Mouse (Mus musculus): ENCODE results near the gene Dgkb. TPM values are rescaled to one million over a fixed set of nuclear protein-coding genes. Genes with fewer than 3 reads are reported as not detected.

Dgkb gene
- total RNA-seq (2021): 1 to 10 TPM; 1.3 TPM

DNA sequence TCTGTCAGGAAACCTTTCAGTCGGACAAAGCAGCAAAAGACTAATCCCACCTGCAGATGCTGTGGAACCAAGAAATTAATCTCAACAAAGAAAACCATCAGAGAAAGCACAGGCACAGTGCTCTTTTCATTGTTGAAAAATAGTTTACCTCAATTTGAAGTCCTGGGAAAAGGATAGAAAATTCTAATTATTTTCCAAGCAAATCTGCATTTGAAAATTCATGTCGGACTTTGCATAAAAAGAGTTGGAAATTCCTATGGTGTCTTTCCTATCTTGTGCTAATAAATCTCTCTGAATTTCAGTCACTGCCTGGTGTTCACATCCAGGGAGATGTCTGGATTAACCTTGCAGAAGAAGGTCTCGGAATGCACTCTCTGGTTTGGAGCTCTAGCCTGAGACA lies at the start of gene Dgkb:
Dgkb (plus strand) TSS at position 301 of the 400 bp plus-strand sequence.
- no peak for DNase-seq
- intact Hi-C loops (cut with DNase I): no loop called here

DNA sequence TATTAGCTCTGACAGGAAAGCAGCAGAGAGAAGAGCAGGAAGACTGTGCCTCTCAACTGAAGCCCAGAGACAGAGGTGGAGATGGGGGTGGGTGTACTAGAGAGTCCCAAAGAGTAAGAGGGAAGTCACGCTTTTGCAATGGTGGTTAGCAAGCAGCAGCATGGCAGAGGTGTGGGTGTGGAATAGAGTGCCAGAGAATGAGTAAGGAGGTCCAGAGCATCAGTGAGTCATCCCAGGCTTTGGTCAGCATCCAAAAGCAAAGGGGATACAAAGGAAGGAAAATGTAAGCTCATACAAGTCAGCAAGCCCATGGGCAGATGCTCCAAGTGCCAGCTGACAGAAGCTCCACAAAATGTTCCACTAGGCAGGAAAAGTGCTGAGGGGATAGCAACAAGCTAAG lies 47.7 kb upstream of the Dgkb start:
- intact Hi-C loops (cut with DNase I): loop anchor here (5.0 kb wide), 1 partner anchor 347 kb away; no protein-coding TSS in a partner anchor
- DNase-seq: no peak

DNA sequence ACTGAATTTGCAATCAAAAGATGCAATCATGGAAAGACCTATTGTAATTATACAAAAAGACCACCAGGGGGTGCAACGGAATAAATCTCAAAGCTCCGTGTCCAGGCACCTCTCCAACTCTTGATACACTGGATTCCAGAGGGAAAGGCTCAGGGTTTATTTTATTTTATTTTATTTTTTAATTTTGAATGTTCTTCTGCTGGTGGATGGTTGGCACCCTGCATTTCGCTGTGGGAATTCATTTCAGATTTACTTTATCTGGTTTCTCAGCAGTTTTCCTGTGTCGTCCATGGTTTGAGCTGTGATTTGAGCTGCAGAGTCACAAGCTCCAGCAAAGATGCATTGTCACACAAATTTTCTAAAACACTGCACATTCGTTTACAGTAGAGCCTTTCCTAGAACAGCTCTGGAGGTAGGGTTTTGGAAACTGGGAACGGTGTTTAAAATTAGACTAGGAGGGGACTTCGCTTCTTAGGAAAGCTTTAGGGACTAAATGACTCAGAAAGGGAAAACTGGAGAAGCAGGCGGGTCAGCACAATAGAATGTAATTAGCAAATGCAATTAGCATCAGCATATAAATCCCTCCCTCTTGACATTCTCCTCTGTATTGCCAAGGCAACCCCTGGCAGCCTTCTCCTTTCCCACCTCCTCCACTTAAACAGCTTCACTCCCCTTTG lies 43.7 kb upstream of the Dgkb start:
- peak; percentile 23 to 58 for DNase-seq
- intact Hi-C loops (cut with DNase I): loop anchor here (5.0 kb wide), 1 partner anchor 343 kb away; no protein-coding TSS in a partner anchor

DNA sequence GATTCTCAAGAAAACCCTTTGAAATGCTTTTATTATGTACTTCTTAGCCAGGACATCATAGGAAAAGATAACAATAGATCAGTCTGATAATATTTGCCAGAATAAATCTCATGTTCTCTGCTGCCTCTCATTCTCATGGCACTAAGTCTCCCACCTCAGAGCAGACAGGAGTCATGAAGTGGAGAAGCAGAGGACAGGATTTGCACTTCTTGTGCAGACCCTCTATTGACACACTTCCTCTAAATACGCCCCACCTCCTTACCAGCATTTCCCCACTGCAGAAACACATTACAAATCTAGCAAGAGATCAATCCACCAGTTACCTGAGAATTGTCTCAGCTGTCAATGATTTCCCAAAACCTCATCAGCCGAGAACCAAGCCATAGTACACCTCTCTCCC lies 42.9 kb upstream of the Dgkb start:
- intact Hi-C loops (cut with DNase I): loop anchor here (5.0 kb wide), 1 partner anchor 343 kb away; no protein-coding TSS in a partner anchor

DNA sequence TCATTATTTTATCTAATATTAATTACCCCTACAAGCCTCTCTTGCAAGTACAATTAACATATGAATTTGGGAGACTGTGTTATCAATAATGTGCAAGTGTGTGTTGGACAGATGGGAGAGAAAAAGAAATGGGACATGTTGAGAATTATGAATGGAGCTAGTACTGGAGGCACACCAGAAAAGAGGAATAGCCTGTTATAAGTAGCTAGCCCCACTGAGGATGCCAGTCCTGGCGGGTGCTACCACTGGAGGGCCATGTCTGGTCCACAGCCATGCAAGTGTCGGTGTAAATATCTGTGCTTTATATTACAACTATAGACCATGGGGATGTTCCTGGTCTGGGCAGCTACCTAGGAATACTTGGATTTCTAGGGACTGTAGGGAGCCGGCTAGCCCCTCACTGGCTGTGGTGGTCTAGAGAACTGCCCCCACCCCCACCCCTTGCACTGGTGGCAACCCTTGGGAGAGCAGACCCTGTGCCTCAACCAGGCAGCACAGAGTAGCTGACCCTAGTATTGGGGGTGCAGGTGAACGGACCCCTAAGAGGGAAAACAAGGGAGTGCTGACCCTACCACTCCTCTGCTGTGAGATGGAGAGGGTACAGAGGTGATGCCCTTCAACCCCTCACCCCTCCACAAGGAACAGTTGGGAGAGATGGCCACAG lies 21.1 kb upstream of the Dgkb start:
- no peak for DNase-seq
- intact Hi-C loops (cut with DNase I): no loop called here

More for the DNA sequence above, 42.9 kb upstream of the Dgkb start:
- DNase-seq: no peak

DNA sequence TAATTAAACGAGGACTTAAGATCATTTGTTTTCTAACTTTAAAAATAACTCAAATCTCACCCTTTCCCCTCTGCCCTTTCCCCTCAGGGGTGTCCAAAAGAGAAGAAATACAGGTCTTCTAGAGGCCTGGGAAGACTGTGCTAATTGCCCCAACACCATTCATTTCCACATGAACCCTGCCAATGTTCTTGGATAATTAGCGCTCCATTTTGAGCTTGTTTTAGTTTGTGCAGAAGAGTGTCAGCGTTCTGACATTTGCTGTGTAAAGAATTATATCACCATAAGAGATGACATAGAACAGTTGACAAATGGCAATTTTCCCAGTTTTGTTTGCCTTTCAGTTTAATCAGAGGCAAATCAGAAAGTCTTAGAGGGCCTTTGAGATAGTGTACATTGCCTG lies 3.4 kb upstream of the Dgkb start:
- DNase-seq: no peak
- intact Hi-C loops (cut with DNase I): no loop called here

DNA sequence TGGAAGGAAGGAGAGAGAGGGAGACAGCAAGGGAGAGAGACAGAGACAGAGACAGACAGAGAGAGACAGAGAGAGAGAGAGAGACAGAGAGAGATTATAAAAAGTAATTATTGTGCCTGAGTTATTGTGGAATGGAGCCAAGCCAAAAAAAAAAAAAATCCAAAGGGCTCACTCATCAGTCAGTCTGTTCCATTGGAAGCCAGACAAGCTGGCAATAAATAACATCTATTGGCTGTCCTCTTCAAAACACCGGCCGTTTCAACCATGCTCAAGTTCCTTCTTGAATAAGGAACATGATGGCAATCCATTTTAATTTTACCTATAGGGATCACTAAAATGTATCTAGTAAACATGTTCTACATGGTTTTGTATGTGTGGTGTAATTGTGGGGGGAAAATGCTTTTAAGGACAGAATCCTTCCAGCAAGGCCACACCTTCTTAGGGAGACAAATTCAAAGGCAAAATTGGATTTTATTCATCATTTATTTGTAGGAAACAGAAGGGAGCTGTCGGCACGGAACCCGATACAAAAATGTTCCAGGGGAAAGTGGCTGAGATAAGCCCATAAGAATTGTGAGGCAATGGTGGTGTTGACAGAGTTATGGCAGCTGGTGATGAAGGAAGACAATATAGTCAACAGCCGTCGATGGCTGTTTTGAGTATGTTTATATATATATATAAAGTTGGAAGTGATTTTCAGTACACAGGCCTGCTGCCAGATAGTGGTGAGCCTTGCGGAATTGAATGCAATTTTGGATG lies 3.7 kb downstream of the Dgkb start:
- intact Hi-C loops (cut with DNase I): no loop called here
- peak; percentile 8 for DNase-seq

DNA sequence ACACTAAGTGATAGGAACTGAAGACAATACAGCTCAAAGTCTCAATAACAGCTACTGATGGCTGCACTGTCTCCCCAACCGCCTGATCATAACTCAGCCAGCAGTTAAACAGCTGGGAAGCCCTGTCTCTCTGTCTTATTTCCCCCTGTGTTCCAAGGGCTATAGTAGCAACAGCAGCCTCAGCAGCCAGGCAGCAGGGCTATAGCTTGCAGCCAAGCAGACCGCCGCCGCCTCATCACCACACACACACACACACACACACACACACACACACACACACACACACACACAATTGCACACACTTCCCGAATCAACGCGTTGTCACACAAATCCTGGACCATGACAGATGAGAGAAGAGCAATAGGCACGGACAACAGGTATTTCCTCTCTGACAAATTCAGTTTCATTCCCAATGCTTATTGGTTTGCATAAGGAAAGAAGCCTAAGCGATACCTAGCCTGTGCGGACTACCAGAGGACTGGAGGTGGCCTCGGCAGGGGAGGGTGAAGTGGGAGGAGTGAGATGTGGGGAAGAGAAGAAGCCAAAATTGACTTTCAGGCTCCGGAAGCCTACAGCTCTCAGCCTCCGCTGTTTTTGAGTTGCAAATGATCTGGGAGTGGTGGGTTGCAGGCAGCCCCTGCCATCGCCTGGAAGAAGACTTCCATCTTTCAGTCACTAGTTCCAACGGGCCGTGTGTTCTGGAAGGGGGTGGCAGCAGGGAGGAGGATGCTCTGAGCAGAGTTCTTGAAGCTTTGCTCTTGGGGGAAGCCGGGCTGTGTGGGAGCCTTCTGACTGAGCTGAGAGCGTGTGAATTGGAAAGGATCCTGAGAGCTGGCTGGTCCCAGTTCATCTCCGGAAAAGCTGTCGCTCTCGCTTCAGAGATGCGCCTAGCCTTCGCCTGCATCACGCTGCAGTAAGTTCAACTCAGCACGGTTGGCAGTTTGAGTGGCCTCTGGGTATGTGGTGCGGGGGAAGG lies 62.8 kb downstream of the Dgkb start:
- intact Hi-C loops (cut with DNase I): no loop called here
- DNase-seq: peak; percentile 9 to 25

DNA sequence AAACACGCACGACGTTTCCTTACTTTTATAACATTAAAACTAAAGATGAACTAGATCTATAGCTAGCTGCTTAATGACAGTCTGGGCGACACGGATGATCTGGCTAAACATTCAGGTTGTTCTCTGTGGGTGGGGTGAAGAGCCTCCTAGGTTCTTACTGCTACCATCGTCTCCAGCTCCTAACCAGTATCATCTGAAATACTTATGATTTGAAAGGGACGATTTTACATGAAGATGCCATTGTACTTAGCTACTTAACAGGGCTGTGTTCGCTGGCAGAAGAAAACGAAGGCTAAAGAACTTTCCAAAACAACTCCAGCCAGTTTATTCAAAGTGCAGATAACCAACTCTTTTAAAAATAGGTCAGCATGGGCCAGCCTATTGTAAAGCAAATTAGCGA lies 63.9 kb downstream of the Dgkb start:
- intact Hi-C loops (cut with DNase I): no loop called here

DNA sequence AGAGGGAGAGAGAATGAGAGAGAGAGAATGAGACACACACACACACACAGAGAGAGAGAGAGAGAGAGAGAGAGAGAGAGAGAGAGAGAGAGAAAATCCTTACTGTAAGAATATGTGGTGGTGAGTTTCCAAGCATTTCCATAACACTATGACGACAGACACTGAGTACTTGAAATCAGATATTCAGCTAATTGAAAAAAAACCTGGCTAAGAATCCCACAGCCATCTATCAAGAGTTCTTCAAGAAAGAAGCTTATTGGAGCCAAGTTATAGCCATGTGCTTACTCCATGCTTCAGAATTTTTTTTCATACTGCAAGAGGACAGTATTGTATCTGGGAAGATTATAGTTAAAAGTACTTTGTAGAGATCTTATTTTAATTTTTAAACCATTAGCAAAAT lies 65.3 kb downstream of the Dgkb start:
- intact Hi-C loops (cut with DNase I): no loop called here
- DNase-seq: no peak

More for the DNA sequence above, 63.9 kb downstream of the Dgkb start:
- DNase-seq: no peak

DNA sequence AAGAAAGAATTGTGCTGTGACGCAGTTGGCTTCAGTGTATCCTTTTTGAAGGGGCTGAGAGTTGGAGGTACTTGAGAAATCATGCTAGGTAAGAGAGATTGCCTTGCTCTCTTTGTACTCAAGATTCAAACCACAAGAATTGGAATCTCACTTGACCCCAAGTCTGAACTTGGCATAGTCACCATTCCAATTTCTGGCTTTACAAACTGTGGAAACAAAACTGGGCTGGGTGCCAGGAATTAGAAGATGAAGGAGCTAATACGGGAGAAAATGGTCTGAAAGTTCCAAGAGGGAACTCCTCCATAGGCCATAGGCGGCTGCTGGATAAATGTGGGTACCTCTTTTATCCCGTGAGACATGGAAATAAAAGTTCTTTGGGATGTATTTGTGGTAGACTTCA lies 66.3 kb downstream of the Dgkb start:
- no peak for DNase-seq
- intact Hi-C loops (cut with DNase I): no loop called here

DNA sequence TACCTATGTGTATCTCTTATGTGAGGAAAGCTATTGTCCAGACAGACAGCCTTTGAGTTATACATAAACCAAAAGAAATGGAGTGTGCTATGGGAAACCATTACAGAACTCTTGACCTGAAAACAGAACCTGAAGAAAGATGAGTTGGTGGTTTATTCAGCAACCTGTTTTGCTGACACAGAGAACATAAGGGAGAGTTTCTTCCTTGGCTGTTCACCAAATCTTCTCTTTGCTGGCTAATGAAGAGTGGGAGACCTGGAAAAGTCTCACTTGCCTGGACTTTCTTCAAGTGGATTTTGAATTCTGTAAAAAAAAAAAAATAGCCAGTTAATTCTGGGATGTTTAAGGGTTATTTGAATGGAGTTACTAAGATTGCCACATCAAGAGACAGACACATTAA lies 71.1 kb downstream of the Dgkb start:
- DNase-seq: no peak
- intact Hi-C loops (cut with DNase I): no loop called here

DNA sequence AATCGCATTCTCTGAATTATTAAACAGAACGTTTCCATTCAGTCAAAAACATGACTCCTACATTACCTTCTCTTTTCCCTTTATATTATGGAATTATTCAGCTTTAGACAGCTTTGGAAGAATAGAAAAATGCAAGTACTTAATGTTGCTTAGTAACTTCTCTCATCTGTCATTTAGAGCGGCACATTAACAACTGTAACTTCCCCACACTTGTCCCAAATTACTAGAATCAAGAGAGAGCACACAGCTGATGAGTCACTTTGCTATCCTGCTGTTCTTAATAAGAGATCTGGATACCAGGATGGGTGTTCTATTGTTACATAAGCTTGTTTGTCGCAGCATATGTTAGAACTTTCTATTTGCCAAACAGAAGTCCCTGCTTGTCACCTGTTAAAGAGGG lies 71.9 kb downstream of the Dgkb start:
- intact Hi-C loops (cut with DNase I): no loop called here
- no peak for DNase-seq

DNA sequence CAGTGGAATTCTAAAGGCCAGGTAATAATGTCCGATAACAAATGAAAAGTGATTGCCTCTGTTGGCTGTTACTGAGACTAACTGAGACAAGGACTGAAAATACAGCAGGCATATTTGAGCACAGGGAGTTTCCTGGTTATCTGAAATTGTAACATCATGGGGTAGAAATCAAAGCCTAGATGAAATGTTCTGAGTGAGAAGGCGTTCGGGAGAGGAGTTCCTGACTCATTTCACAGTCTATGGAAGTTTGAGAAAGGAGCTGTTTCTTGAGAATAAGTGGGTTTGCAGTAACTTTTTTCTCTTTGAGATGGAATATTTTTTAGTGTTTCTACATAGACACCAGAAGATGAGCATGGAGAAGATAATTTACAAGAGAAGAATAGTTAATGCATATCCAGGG lies 73.8 kb downstream of the Dgkb start:
- no peak for DNase-seq
- intact Hi-C loops (cut with DNase I): no loop called here

DNA sequence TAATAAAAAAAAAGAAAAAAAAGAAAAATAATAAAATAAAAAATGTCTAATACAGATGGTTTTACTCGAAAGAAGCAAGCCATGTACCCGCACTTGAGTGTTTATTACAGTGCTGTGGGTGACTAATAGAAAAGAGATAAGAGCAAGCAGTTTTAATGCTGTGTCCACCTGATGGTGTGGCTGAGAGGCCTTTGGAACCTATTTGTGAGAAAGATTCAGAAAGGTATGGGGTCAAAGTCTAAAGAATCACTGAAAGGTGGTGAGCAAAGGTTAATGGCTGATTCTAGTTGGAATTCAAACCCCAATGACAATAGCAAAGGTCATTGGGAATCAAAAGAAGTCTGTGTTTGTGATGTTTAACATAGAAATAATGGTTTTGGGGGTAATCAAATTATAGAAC lies 124.6 kb downstream of the Dgkb start:
- intact Hi-C loops (cut with DNase I): no loop called here

DNA sequence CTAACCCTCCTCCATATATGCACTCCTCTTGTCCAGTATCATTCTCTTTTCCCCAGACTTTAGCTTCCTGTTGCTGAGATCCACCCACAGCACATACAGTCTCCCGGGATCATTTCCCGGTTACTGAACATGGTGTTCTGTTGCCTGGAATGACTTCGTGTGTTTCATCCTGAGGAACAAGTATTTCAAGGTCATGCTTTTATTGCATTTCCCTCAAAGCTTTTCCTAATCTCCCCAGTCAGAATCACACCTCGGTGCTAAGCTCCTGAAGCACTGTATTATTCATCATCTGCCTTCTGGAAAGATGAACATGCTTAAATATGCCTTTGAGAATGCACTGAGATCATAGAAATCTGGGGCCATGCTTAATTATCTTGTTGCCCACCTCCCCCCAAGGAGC lies 138.7 kb downstream of the Dgkb start:
- intact Hi-C loops (cut with DNase I): no loop called here
- no peak for DNase-seq

More for the DNA sequence above, 124.6 kb downstream of the Dgkb start:
- no peak for DNase-seq

DNA sequence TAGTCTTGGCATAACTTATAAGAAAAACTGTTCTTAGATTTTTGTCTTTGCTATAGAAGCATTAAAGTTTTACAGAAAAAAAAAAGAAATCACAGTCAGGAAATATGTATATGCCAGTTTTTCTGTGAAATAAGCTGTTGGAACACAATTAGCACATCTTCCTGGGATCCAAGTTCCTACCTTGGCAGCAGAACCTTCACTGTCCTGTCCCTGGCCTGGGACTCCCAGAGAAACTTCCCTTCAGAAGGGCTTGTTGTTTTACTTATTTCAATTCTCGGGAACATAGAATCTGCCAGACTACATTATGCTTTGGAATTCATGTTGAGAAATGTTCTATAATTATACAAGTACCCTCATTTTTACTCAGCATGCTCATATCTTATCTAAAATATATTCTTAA lies 154.0 kb downstream of the Dgkb start:
- no peak for DNase-seq
- intact Hi-C loops (cut with DNase I): no loop called here

DNA sequence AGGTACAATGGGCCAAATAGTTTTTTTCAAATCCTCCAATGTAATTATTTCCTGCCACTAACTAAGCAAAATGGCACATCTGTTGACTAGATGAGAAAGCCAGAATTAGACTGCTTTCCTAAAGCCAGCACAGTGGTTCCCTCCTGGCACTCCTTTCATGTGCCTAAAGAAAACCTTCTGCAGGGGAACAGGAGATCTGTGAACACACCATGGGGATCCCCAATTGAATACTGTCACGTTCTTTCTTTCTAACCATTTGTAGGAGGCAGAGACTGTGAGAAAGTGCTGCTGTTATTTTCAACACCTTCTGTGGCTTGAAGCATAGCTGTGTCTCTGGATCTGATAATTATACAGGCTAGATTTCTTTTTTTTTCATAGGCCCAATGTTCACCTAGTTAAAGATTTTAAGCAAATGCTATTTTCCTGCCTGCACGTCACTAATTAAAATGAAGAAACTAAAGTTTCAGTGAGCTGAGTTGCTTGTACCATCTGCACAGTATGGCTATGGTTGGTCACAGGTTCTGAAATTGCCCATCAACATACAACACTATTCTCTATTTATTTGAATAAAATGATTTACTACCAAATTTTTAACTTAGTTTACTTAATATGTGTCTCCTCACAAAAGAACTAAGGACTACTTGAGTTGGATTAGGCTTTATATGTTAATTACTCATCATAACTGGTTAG lies 161.1 kb downstream of the Dgkb start:
- no peak for DNase-seq
- intact Hi-C loops (cut with DNase I): no loop called here

DNA sequence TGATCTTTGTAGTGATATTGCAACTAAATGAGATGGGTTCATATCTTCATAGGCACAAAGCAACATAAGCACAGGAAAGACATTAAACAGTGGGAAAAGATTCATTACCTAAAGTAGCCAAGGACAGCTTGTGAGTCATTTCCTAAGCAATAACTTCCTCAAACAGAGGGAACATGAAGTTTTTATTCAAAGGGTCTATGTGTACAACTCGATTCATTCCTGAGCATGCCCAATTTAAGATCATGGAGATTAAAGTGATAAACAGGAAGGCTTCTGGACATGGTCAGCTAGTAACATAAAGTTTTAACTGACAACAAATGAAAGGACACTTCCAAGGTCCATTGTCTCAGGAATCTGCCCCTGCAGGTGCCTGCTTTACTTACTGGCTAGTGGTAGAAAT lies 167.8 kb downstream of the Dgkb start:
- DNase-seq: no peak
- intact Hi-C loops (cut with DNase I): no loop called here

DNA sequence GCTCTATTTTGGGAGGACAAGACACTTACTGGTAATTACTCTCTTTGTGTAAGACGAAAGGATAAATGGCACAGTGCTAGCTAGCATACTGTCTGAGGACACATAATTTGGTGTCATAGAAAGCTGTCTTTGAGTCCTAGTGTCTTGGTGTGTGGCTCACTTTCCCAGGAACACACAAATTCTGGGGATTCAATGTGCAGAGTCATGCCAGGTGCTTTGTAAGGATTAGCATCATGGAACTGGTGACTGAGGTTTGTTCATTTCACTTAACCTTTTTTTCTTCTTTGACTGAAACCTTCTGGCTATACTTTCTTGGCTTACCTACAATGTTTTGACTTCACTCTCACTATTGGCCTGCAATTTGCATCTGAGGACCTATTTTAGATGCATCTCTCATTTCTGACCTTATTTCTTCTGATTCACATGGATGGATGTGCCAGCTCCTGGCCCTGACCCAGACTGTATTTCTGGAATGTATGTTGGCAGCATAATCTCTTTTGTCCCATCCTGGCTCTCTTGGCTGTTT lies 170.6 kb downstream of the Dgkb start:
- intact Hi-C loops (cut with DNase I): no loop called here
- DNase-seq: no peak

All from heart, postnatal 10 days (tissue).